Mouse (Mus musculus) G1E (cell line): Measurements from ENCODE around the gene Usp4.

Source experiments
- CTCF ChIP-seq: IDR thresholded peaks from 2 replicates; pipeline ENCODE4 v1.5.1; 2012; ENCODE audit warnings: low read depth, low read length, inconsistent platforms, mixed read lengths
- GATA1 ChIP-seq: IDR thresholded peaks from 2 replicates; pipeline ENCODE4 v1.6.1; 2012; ENCODE audit warnings: borderline replicate concordance, low read length, inconsistent platforms, mixed read lengths
- GATA2 ChIP-seq: IDR thresholded peaks from 2 replicates; pipeline ENCODE4 v1.6.1; 2012; ENCODE audit warnings: low read depth, low read length, inconsistent platforms, borderline replicate concordance
- POLR2AphosphoS5 ChIP-seq: IDR thresholded peaks from 2 replicates; pipeline ENCODE4 v1.6.1; 2012; ENCODE audit warnings: low read depth, low read length, inconsistent platforms; ENCODE audit not compliant: insufficient replicate concordance

DNA sequence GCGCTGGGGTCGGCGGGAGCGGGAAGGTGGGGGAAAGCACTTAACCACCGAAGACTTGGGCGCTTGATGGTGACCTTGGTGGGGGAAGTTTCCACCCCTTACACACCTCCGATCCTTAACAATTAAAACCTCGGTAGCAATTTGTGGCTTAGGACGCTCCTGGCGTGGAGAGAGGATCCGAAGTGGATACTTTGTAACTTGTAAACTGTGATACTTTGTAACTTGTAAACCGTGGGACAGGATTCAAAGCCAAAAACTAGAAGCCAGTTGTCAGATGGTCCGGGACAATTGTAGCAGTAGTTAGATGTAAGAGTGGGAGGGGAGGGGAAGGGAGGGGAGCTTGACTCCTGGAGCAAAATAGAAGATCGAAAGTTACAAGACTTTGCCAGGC, 632 bp downstream of the Usp4 start:
- no peak for TF ChIP-seq CTCF
- no peak for TF ChIP-seq POLR2AphosphoS5
- TF ChIP-seq GATA1 = no peak
- TF ChIP-seq GATA2 = no peak
